Comparison of ENCODE assay signal across 19 mouse cellular contexts in genomic region chr19:9941809-9942208, GRCm38 (mm10). TPM values are rescaled to one million over a fixed set of nuclear protein-coding genes. Genes with fewer than 3 reads are reported as not detected.
A peak's percentile ranks its signal among the peaks of the same experiment; 100 is the strongest.
DNase-seq lines count a peak whose midpoint lies in the region; ATAC-seq and TF ChIP-seq lines count a peak whose summit lies in the region.
"Had no signal": no experiment of that assay in that cellular context is flagged by ENCODE, and none has a peak within 500 bp of the region (broad histone marks: within the 10 kb centered on the region; RNA-seq: fewer than 3 reads in every experiment).

No protein-coding gene starts in this region.

- H3K4me2 ChIP-seq in liver, embryonic 11.5 days: no peak overlapping the region
- H3K4me2 ChIP-seq in kidney, embryonic 14.5 days (replicated peaks; ENCODE audit: low read depth, low read length): no peak overlapping the region
- H3K4me2 ChIP-seq: forebrain, embryonic 12.5 days; heart, embryonic 11.5 days; hindbrain, embryonic 15.5 days; liver, embryonic 15.5 days; midbrain, embryonic 12.5 days had no signal

- peak; percentile 26 for DNase-seq in embryo, embryonic 10 days (ENCODE audit: low spot score)
- DNase-seq in embryo, embryonic 10.5 days (ENCODE audit: low spot score): no peak
- DNase-seq in liver, adult 2 months (ENCODE audit: extremely low read depth, low read depth, low spot score): peak; percentile 61
- DNase-seq in liver, embryonic 11.5 days (ENCODE audit: low spot score): no peak
- DNase-seq in gastrocnemius, postnatal 36 days: no peak
- no peak for DNase-seq in cerebellum, adult 11-12 months
- DNase-seq: adrenal gland, postnatal 10 days; cerebellum, adult 9-11 months; lung, postnatal 36 days; right cerebral cortex, postnatal 25 days; thymus, postnatal 14 days had no signal

- H3K9me3 ChIP-seq in liver, embryonic 11.5 days (ENCODE audit: control insufficient read depth, low read length): no peaks in the 10 kb centered on the region
- H3K9me3 ChIP-seq in kidney, embryonic 14.5 days (ENCODE audit: control insufficient read depth, low read length): no peaks in the 10 kb centered on the region
- H3K9me3 ChIP-seq: forebrain, embryonic 12.5 days; hindbrain, embryonic 15.5 days; liver, embryonic 15.5 days; midbrain, embryonic 12.5 days had no signal

- no peaks in the 10 kb centered on the region for H3K36me3 ChIP-seq in liver, adult 2 months (ENCODE audit: control insufficient read depth, insufficient read depth, low read length)
- H3K36me3 ChIP-seq in liver, embryonic 11.5 days (ENCODE audit: control insufficient read depth, insufficient read depth, low read length): no peaks in the 10 kb centered on the region
- no peaks in the 10 kb centered on the region for H3K36me3 ChIP-seq in kidney, embryonic 14.5 days (ENCODE audit: control insufficient read depth, insufficient read depth, low read length)
- H3K36me3 ChIP-seq in macrophage (ENCODE audit: inconsistent target): no peaks in the 10 kb centered on the region
- H3K36me3 ChIP-seq: forebrain, embryonic 12.5 days; hindbrain, embryonic 15.5 days; liver, embryonic 15.5 days; midbrain, embryonic 12.5 days had no signal

- TF ChIP-seq POLR2A in liver, adult 2 months (IDR thresholded peaks at IDR 0.05; ENCODE audit: extremely low read depth, insufficient read depth, low read length): no peak

- H3K4me1 ChIP-seq in liver, adult 2 months (ENCODE audit: control insufficient read depth, insufficient read depth, low read length): peaks cover 2% of the 10 kb centered on the region; the same call in 1 of the 2 replicates
- peaks cover 29% of the 10 kb centered on the region for H3K4me1 ChIP-seq in liver, embryonic 11.5 days (replicated peaks; ENCODE audit: control insufficient read depth, insufficient read depth, low read length)
- H3K4me1 ChIP-seq in kidney, embryonic 14.5 days (ENCODE audit: control insufficient read depth, insufficient read depth, low read length): peaks cover 15% of the 10 kb centered on the region; the same call in 1 of the 2 replicates
- H3K4me1 ChIP-seq: forebrain, embryonic 12.5 days; hindbrain, embryonic 15.5 days had no signal

- 30% methylated on average over 1 of the region's 1 CpGs for WGBS in liver, adult 2 months
- 64% methylated on average over 1 of the region's 1 CpGs for WGBS in liver, embryonic 11.5 days
- WGBS in kidney, embryonic 14.5 days: 39% methylated on average over 1 of the region's 1 CpGs
- 77% methylated on average over 1 of the region's 1 CpGs for WGBS in macrophage (ENCODE audit: missing documents)

- intact Hi-C loops in gastrocnemius, postnatal 36 days (cut with DNase I): no loop called here

- no peak overlapping the region for H3K27ac ChIP-seq in liver, adult 2 months (replicated peaks; ENCODE audit: insufficient read depth, low read depth, low read length)
- no peak overlapping the region for H3K27ac ChIP-seq in liver, embryonic 11.5 days (ENCODE audit: low read depth, low read length)
- H3K27ac ChIP-seq in kidney, embryonic 14.5 days (ENCODE audit: low read depth, low read length): no peak overlapping the region
- H3K27ac ChIP-seq in macrophage: peak overlapping the region; percentile 91
- H3K27ac ChIP-seq: forebrain, embryonic 12.5 days; hindbrain, embryonic 15.5 days; midbrain, embryonic 12.5 days had no signal

- no peak overlapping the region for H3K4me3 ChIP-seq in liver, adult 2 months (ENCODE audit: insufficient read depth, low read depth, low read length)
- no peak overlapping the region for H3K4me3 ChIP-seq in liver, embryonic 11.5 days (ENCODE audit: low read depth, low read length)
- no peak overlapping the region for H3K4me3 ChIP-seq in kidney, embryonic 14.5 days (ENCODE audit: low read length)
- H3K4me3 ChIP-seq in macrophage (ENCODE audit: inconsistent target): no peak overlapping the region
- H3K4me3 ChIP-seq: forebrain, embryonic 12.5 days; hindbrain, embryonic 15.5 days; liver, embryonic 15.5 days; midbrain, embryonic 12.5 days had no signal

- no peaks in the 10 kb centered on the region for H3K79me2 ChIP-seq in liver, adult 2 months (ENCODE audit: control insufficient read depth, insufficient read depth, low read length)
- H3K79me2 ChIP-seq in macrophage (ENCODE audit: inconsistent target): no peaks in the 10 kb centered on the region; the same call in 1 of the 2 replicates

- H3K27me3 ChIP-seq in liver, adult 2 months (ENCODE audit: control insufficient read depth, insufficient read depth, low read length): no peaks in the 10 kb centered on the region
- H3K27me3 ChIP-seq in liver, embryonic 11.5 days (replicated peaks; ENCODE audit: control insufficient read depth, insufficient read depth, low read length): no peaks in the 10 kb centered on the region
- H3K27me3 ChIP-seq in kidney, embryonic 14.5 days (ENCODE audit: control insufficient read depth, insufficient read depth, low read length): no peaks in the 10 kb centered on the region
- H3K27me3 ChIP-seq: CH12.LX; forebrain, embryonic 12.5 days; hindbrain, embryonic 15.5 days; liver, embryonic 15.5 days; midbrain, embryonic 12.5 days had no signal

- no peak for ATAC-seq in liver, embryonic 11.5 days (replicated peaks; ENCODE audit: low FRiP score)
- peak; percentile 46; the same call in 1 of the 2 replicates for ATAC-seq in kidney, embryonic 14.5 days (ENCODE audit: low FRiP score, low TSS enrichment)

- TF ChIP-seq CTCF in liver, adult 2 months (IDR thresholded peaks at IDR 0.05; ENCODE audit: low read depth, low read length): no peak

- no peak overlapping the region for H3K9ac ChIP-seq in liver, adult 2 months (ENCODE audit: low read depth, low read length)
- H3K9ac ChIP-seq in liver, embryonic 11.5 days (ENCODE audit: low read depth, low read length): no peak overlapping the region
- H3K9ac ChIP-seq in kidney, embryonic 14.5 days (ENCODE audit: low read depth, low read length): no peak overlapping the region
- H3K9ac ChIP-seq: forebrain, embryonic 12.5 days; hindbrain, embryonic 15.5 days; liver, embryonic 15.5 days; midbrain, embryonic 12.5 days had no signal

RNA-seq across cellular contexts. Expression of gene Fth1, which starts 38.6 kb away (rescaled TPM):
- 1,154 and 1,241 TPM in 2 replicates for total RNA-seq in liver, adult 2 months (2014; rRNA removed)
- 7,340 and 8,771 TPM in 2 replicates for polyA plus RNA-seq in liver, adult 2 months (2012; rRNA removed)
- polyA plus RNA-seq in liver, embryonic 11.5 days (2014; fragmentation: Nextera tagmentation; extraction: Ambion mirVana): 3,796 and 3,887 TPM in 2 replicates
- 1,412 and 1,461 TPM in 2 replicates for polyA plus RNA-seq in kidney, embryonic 14.5 days (2014; fragmentation: Nextera tagmentation; extraction: Ambion mirVana)
- 1,000 to 10,000 TPM in 25 of 26 experiments, 100 to 1,000 TPM in 1; 839 to 4,643 (median 2,612) TPM for total RNA-seq in macrophage (2018; cell fraction: chromatin; rRNA removed)
- total RNA-seq in macrophage (2018; cell fraction: cytosol; rRNA removed): over 10,000 TPM; 27,371 to 77,320 (median 43,339) TPM
- over 10,000 TPM in 4 of 26 experiments, 1,000 to 10,000 TPM in 22; 2,155 to 11,196 (median 6,502) TPM for total RNA-seq in macrophage (2018; cell fraction: nucleus; rRNA removed)
- polyA plus RNA-seq in macrophage (2018): 25,011 to 42,260 TPM (median 38,400 TPM) in 3 replicates
- total RNA-seq in gastrocnemius, postnatal 36 days (2021): 1,000 to 10,000 TPM; 1,946 to 2,068 TPM

RNA-seq across cellular contexts. Expression of gene Incenp, which starts 42.5 kb away (rescaled TPM):
- total RNA-seq in liver, adult 2 months (2014; rRNA removed): 1.9 and 2.4 TPM in 2 replicates
- 0.76 and 1.4 TPM in 2 replicates for polyA plus RNA-seq in liver, adult 2 months (2012; rRNA removed)
- 116 and 118 TPM in 2 replicates for polyA plus RNA-seq in liver, embryonic 11.5 days (2014; fragmentation: Nextera tagmentation; extraction: Ambion mirVana)
- polyA plus RNA-seq in kidney, embryonic 14.5 days (2014; fragmentation: Nextera tagmentation; extraction: Ambion mirVana): 104 and 112 TPM in 2 replicates
- total RNA-seq in macrophage (2018; cell fraction: chromatin; rRNA removed): 100 to 1,000 TPM in 13 of 26 experiments, 10 to 100 TPM in 13; 11.0 to 260 (median 108) TPM
- total RNA-seq in macrophage (2018; cell fraction: cytosol; rRNA removed): 10 to 100 TPM; 14.9 to 49.5 (median 37.8) TPM
- 100 to 1,000 TPM in 2 of 26 experiments, 10 to 100 TPM in 24; 19.3 to 115 (median 57.5) TPM for total RNA-seq in macrophage (2018; cell fraction: nucleus; rRNA removed)
- polyA plus RNA-seq in macrophage (2018): 37.8 to 67.1 TPM (median 51.1 TPM) in 3 replicates
- total RNA-seq in gastrocnemius, postnatal 36 days (2021): 1 to 10 TPM; 1.9 to 6.4 TPM

RNA-seq across cellular contexts. Expression of gene Best1, which starts 59.6 kb away (rescaled TPM):
- not detected in 2 replicates for total RNA-seq in liver, adult 2 months (2014; rRNA removed)
- polyA plus RNA-seq in liver, adult 2 months (2012; rRNA removed): 0.05 TPM in 1 of 2 replicates, not detected in the other
- 0.31 and 0.59 TPM in 2 replicates for polyA plus RNA-seq in liver, embryonic 11.5 days (2014; fragmentation: Nextera tagmentation; extraction: Ambion mirVana)
- polyA plus RNA-seq in kidney, embryonic 14.5 days (2014; fragmentation: Nextera tagmentation; extraction: Ambion mirVana): 1.1 and 1.2 TPM in 2 replicates
- 1 to 10 TPM in 8 of 26 experiments, under 1 TPM in 17, not detected in 1; 0.25 to 4.7 (median 0.74) TPM for total RNA-seq in macrophage (2018; cell fraction: chromatin; rRNA removed)
- 1 to 10 TPM in 9 of 26 experiments, under 1 TPM in 17; 0.35 to 1.7 (median 0.84) TPM for total RNA-seq in macrophage (2018; cell fraction: cytosol; rRNA removed)
- total RNA-seq in macrophage (2018; cell fraction: nucleus; rRNA removed): 1 to 10 TPM in 13 of 26 experiments, under 1 TPM in 12, not detected in 1; 0.34 to 3.0 (median 1.1) TPM
- polyA plus RNA-seq in macrophage (2018): 0.11 to 1.8 TPM (median 0.22 TPM) in 3 replicates
- total RNA-seq in gastrocnemius, postnatal 36 days (2021): under 1 TPM in 1 of 2 experiments, not detected in 1; 0.15 TPM

RNA-seq across cellular contexts. Expression of gene Rab3il1, which starts 59.7 kb away (rescaled TPM):
- 3.1 and 4.0 TPM in 2 replicates for total RNA-seq in liver, adult 2 months (2014; rRNA removed)
- polyA plus RNA-seq in liver, adult 2 months (2012; rRNA removed): 3.1 and 3.8 TPM in 2 replicates
- 133 and 137 TPM in 2 replicates for polyA plus RNA-seq in liver, embryonic 11.5 days (2014; fragmentation: Nextera tagmentation; extraction: Ambion mirVana)
- polyA plus RNA-seq in kidney, embryonic 14.5 days (2014; fragmentation: Nextera tagmentation; extraction: Ambion mirVana): 20.3 and 26.2 TPM in 2 replicates
- 100 to 1,000 TPM in 11 of 26 experiments, 10 to 100 TPM in 14, 1 to 10 TPM in 1; 8.2 to 225 (median 73.2) TPM for total RNA-seq in macrophage (2018; cell fraction: chromatin; rRNA removed)
- total RNA-seq in macrophage (2018; cell fraction: cytosol; rRNA removed): 100 to 1,000 TPM in 17 of 26 experiments, 10 to 100 TPM in 9; 35.4 to 153 (median 124) TPM
- 100 to 1,000 TPM in 10 of 26 experiments, 10 to 100 TPM in 16; 23.9 to 194 (median 77.8) TPM for total RNA-seq in macrophage (2018; cell fraction: nucleus; rRNA removed)
- 97.7 to 161 TPM (median 125 TPM) in 3 replicates for polyA plus RNA-seq in macrophage (2018)
- 1 to 10 TPM; 4.5 to 4.6 TPM for total RNA-seq in gastrocnemius, postnatal 36 days (2021)

Comparison
In these comparisons a context has a peak if more than half of its experiments do, and no peak if none do; other contexts are left out.
1. DNase-seq: peak in embryo, embryonic 10 days (single experiment) and liver, adult 2 months (single experiment); none in embryo, embryonic 10.5 days (single experiment), liver, embryonic 11.5 days (single experiment), gastrocnemius, postnatal 36 days (0 of 2) and cerebellum, adult 11-12 months (single experiment).
2. RNA of gene Incenp, which starts 42.5 kb away (polyA plus RNA-seq): 116 to 118 TPM in liver, embryonic 11.5 days, 104 to 112 TPM in kidney, embryonic 14.5 days and 37.8 to 67.1 TPM in macrophage; 0.76 to 1.4 TPM in liver, adult 2 months; every median in the first group is over 10 times any median in the second.